Mouse (Mus musculus): Measurements from ENCODE around the gene Nccrp1.

DNA sequence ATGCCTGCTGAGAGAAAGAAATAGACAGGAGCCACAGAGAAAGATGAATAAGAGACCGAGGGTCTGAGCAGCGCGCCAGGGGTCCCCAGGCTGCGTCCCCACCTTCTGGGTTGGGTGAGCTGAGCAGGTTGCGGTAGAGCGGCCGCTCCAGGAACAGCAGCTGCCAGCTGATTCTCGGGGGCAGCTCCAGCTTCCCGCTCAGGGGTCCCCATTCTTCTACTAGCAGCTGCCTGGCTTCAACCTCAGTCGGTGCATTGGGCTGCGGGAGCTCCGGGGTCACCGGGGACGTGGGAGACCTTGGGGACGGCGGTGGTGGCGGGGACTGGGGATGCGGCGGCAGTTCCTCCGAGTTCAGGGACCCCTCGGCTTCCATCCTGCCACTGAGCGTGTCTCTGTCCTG, 405 bp downstream of the Nccrp1 start:
- TF ChIP-seq CTCF (IDR thresholded peaks at IDR 0.05) (no peak), EP300 (IDR thresholded peaks at IDR 0.05) (no peak)

All from lung, postnatal 0 days (tissue).